Mouse (Mus musculus): ENCODE results near the gene Jade1. TPM values are rescaled to one million over a fixed set of nuclear protein-coding genes. Genes with fewer than 3 reads are reported as not detected.

Gene Jade1
- total RNA-seq, 2 experiments from 2014 or later = 39.6 to 46.6 TPM

- intact Hi-C loops (cut with DNase I) = no loop called here
- DNase-seq (ENCODE audit: low spot score in 2 of 2) = no peak
These were observed 36.2 kb downstream of the Jade1 start for GRCm38 (mm10) chr3:41591651-41592170.

- intact Hi-C loops (cut with DNase I) = no loop called here
- DNase-seq (ENCODE audit: low spot score in 2 of 2) = peak in 1 of 2 experiments; percentile 46
These were observed 37.3 kb downstream of the Jade1 start for GRCm38 (mm10) chr3:41592805-41593204.

- intact Hi-C loops (cut with DNase I) = no loop called here
- no peak for DNase-seq (ENCODE audit: low spot score in 2 of 2)
These were observed 38.8 kb downstream of the Jade1 start for GRCm38 (mm10) chr3:41594097-41594879.

GRCm38 (mm10) chr3:41595010-41595409, 39.5 kb downstream of the Jade1 start:
- no peak for DNase-seq (ENCODE audit: low spot score in 2 of 2)
- intact Hi-C loops (cut with DNase I) = no loop called here

- DNase-seq (ENCODE audit: low spot score in 2 of 2) = no peak
- intact Hi-C loops (cut with DNase I) = no loop called here
These were observed 41.5 kb downstream of the Jade1 start for GRCm38 (mm10) chr3:41597036-41597435.

GRCm38 (mm10) chr3:41598412-41598811, 42.9 kb downstream of the Jade1 start:
- intact Hi-C loops (cut with DNase I) = no loop called here
- DNase-seq (ENCODE audit: low spot score in 2 of 2) = no peak

GRCm38 (mm10) chr3:41599226-41599625, 43.7 kb downstream of the Jade1 start:
- intact Hi-C loops (cut with DNase I) = no loop called here

GRCm38 (mm10) chr3:41599806-41600589, 44.5 kb downstream of the Jade1 start:
- DNase-seq (ENCODE audit: low spot score in 2 of 2) = no peak
- intact Hi-C loops (cut with DNase I) = no loop called here

More at GRCm38 (mm10) chr3:41599226-41599625, 43.7 kb downstream of the Jade1 start:
- no peak for DNase-seq (ENCODE audit: low spot score in 2 of 2)

- intact Hi-C loops (cut with DNase I) = no loop called here
- DNase-seq (ENCODE audit: low spot score in 2 of 2) = no peak
These were observed 45.9 kb downstream of the Jade1 start for GRCm38 (mm10) chr3:41601226-41602020.

- no peak for DNase-seq (ENCODE audit: low spot score in 2 of 2)
- intact Hi-C loops (cut with DNase I) = no loop called here
These were observed 47.4 kb downstream of the Jade1 start for GRCm38 (mm10) chr3:41602933-41603332.

GRCm38 (mm10) chr3:41603470-41604019, 48.0 kb downstream of the Jade1 start:
- DNase-seq (ENCODE audit: low spot score in 2 of 2) = no peak
- intact Hi-C loops (cut with DNase I) = no loop called here

GRCm38 (mm10) chr3:41604629-41605321, 49.2 kb downstream of the Jade1 start:
- intact Hi-C loops (cut with DNase I) = no loop called here

GRCm38 (mm10) chr3:41605601-41606329, 50.2 kb downstream of the Jade1 start:
- no peak for DNase-seq (ENCODE audit: low spot score in 2 of 2)
- intact Hi-C loops (cut with DNase I) = no loop called here

More at GRCm38 (mm10) chr3:41604629-41605321, 49.2 kb downstream of the Jade1 start:
- DNase-seq (ENCODE audit: low spot score in 2 of 2) = no peak

GRCm38 (mm10) chr3:41606330-41606664, 50.8 kb downstream of the Jade1 start:
- no peak for DNase-seq (ENCODE audit: low spot score in 2 of 2)
- intact Hi-C loops (cut with DNase I) = no loop called here

- intact Hi-C loops (cut with DNase I) = no loop called here
- no peak for DNase-seq (ENCODE audit: low spot score in 2 of 2)
These were observed 51.5 kb downstream of the Jade1 start for GRCm38 (mm10) chr3:41607050-41607449.

GRCm38 (mm10) chr3:41607467-41607866, 51.9 kb downstream of the Jade1 start:
- intact Hi-C loops (cut with DNase I) = no loop called here
- no peak for DNase-seq (ENCODE audit: low spot score in 2 of 2)

- intact Hi-C loops (cut with DNase I) = no loop called here
These were observed 53.5 kb downstream of the Jade1 start for GRCm38 (mm10) chr3:41609071-41609470.

GRCm38 (mm10) chr3:41612211-41612610, 56.7 kb downstream of the Jade1 start:
- no peak for DNase-seq (ENCODE audit: low spot score in 2 of 2)
- intact Hi-C loops (cut with DNase I) = no loop called here

More at GRCm38 (mm10) chr3:41609071-41609470, 53.5 kb downstream of the Jade1 start:
- DNase-seq (ENCODE audit: low spot score in 2 of 2) = no peak

Data from left cerebral cortex, postnatal 36 days (tissue).